Mouse (Mus musculus) adrenal gland, adult 2 months (tissue): ENCODE data around the gene Mdfi. TPM values are rescaled to one million over a fixed set of nuclear protein-coding genes. Genes with fewer than 3 reads are reported as not detected.

Source experiments
- DNase-seq: peaks from one replicate; pipeline ENCODE4 v3.0.0; 2021
- long read RNA-seq: library from polyadenylated mRNA; stranded (forward); transcript quantifications from one replicate; pipeline ENCODE4 v2.0.0, GENCODE M21; 2021
- polyA plus RNA-seq: library from polyadenylated mRNA; depleted of rRNA; stranded (reverse); fragments of >200 nt; gene quantifications from 2 replicates; pipeline ENCODE4 v1.2.3, GENCODE M21; 2012; rRNA removed
- total RNA-seq, 2 experiments: library from RNA; stranded (reverse); gene quantifications; 2 replicates each; pipeline ENCODE4 v1.2.3; 2021

Mdfi gene
- total RNA-seq (1 to 10 TPM; 1.2 to 2.1 TPM), polyA plus RNA-seq (15.8 and 24.2 TPM in 2 replicates)
- long read RNA-seq = 0 reads

DNA sequence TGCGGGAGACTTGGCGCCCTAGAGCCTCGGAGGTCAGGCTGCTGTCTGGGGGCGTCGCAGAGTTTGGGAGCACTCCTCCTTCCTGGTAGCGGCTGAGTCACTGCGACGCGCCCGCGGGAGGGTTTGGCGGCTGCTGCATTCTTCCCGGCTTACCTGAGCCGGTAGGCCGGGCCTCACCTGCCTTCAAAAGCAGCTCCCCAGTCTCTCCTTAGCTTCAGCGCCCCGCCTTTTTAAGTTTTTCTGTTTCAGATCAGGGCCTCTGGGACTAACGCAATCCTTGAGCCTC lies at the start of gene Mdfi:
Gene Mdfi, minus strand, starts transcription at position 210 of the 286 bp plus-strand sequence.
- DNase-seq = peak; percentile 27

GRCm38 (mm10) chr17:47883099-47883498 lies 48.6 kb upstream of the Mdfi start:
- DNase-seq = no peak

DNA sequence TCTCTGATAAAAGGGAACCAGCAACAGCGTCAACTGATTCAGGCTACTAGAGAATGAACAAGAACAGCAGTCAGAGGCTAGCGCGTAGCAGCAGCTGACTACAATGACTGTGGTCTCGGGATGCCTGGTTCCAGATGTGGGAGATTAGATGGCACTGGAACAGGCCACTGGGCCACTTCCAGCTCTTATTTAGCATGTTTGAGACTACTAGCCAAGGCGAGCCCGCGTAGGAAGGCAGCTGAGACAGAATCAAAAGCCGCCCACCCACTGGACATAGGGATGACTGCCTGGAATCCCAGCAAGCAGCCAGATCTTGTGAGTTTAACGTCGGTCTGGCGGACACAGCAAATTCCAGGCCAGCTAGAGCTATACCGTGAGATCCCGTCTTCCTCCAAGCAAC lies 46.8 kb upstream of the Mdfi start:
- no peak for DNase-seq

DNA sequence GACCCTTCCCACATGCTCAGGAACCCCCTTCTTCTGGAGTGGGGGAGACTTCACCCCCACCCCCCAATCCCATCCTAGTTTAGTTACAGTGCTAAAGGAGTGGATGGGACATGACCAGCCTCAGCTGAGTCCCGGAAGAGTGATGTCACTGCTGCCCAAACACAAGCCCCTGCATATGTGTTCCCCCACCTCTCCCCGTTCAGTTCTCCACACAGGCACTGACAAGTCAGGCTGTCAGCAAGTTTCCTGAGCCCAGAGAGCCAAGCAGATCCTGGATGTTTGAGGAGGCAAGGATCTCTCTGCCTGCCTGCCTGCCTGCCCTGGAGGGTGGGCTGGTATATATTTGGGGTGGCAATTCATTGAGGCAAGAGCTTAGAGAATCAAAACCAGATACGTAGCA lies 44.7 kb upstream of the Mdfi start:
- no peak for DNase-seq

- peak; percentile 15 for DNase-seq
Measured at GRCm38 (mm10) chr17:47878378-47879089, 44.0 kb upstream of the Mdfi start.

GRCm38 (mm10) chr17:47877715-47878377 lies 43.4 kb upstream of the Mdfi start:
- no peak for DNase-seq

- no peak for DNase-seq
Measured at GRCm38 (mm10) chr17:47876776-47877714, 42.6 kb upstream of the Mdfi start.

DNA sequence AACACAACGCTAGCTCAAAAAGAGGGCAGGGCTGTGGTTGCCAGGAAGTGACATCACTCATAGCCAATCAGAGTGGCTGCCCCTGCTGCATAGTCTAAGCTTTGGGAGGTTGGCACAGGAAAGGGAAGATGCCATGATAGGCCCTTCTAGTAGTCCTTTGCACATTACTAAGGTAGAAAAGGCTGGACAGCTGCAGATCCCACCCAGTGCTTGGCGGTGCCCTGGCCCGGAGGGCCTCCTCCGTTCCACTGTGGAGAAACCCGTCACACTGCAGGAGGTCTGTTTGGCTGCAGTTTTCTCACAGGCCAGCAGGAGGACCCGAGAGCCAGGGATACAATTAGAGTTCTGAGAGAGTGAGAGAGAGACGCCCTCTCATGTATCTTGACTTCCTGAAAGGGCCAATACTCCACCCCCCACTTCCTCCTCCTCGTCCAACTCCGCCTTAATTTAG lies 38.9 kb upstream of the Mdfi start:
- DNase-seq = peak; percentile 76

DNA sequence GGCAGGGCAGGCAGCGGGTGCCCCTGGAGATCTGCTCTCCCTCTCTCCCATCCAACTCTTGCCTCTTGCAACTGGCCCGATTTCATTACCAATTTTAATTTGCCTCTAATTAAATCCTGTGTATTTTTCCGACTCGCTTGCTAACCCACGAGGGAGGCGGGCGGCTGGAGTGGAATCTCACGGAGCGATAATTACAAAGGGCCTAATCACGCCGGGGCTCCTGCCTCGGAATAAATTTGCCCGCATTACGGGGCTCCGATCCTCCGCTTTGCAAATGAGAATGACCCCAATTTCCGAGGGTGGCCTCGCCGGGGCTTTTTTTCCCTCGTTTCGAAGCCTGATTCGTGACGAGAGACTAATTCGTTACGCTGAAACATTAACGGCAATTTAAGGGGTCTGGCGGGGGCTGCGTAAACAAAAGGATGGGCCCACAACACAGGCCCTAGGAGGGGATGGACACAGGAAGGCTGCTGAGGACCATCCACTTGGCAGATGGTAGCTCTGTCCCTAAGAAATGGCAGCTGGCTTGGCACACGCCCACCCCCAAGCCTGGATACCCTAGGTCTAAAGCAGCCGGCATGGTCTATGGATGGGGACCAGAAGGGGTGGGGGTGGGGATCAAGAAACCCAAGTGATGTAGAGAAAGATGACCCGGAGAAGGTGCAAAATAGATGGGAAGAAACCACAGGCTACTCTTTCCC lies 38.0 kb upstream of the Mdfi start:
- no peak for DNase-seq

GRCm38 (mm10) chr17:47869874-47870273 lies 35.4 kb upstream of the Mdfi start:
- DNase-seq = no peak

- peak; percentile 23 for DNase-seq
Measured at GRCm38 (mm10) chr17:47866037-47866436, 31.5 kb upstream of the Mdfi start.

- peak; percentile 89 for DNase-seq
Measured at GRCm38 (mm10) chr17:47864496-47864895, 30.0 kb upstream of the Mdfi start.

DNA sequence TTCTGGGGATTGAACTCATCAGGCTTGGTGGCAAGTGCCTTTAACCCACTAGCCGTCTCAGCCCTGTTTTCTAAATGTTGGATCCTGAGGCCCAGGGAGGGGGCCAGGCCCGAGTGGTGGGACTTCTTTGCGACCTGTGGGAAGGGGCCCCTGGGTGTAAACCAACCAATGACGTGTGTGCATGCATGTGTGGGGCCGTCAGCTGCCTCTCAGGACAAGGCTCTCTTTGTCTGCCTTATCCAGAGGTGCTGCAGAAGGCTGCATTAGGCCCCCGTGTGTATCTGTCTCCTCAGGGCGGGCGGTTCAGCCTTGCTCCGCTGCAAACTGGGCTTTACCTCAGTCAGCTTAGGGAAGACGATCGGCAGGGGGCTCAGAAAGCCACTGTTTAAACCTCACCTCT lies 28.9 kb upstream of the Mdfi start:
- DNase-seq = no peak

GRCm38 (mm10) chr17:47863023-47863422 lies 28.5 kb upstream of the Mdfi start:
- DNase-seq = no peak

DNA sequence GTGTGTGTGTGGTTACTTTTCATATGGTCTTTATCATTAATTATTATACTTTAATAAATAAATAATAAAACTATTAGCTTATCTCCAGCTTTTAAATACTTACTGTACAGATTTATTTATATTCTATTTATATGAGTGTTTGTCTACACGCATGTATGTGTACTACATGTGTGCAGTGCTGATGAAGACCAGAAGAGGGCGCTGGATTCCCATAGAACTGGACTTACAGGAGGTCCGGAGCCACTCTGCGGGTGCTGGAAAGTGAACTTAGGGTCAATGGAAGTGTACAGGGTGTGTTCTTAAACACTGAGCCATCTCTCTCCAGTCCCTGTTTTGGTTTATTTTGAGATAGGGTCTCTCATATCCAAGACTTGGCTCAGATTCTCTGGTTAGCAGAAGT lies 21.1 kb upstream of the Mdfi start:
- DNase-seq = no peak

DNA sequence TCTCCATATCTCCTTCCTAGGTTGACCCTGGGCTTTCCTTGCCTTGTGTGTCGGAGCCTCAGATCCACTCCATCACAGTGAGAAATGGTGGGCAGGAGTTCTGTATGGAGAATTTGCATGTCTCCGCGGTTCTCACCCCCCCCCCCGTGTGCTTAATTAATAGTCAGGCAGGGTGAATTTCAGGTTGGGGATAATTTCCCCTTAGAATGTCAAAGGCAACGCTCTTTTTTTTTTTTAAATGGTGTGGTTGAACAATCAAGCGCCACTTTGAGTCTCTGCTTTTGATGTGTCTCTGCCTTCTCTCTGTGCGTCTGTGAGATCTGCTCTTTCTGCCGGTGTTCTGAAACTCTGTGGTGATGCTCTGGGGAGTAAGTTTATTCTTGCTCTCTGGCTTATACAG lies 20.4 kb upstream of the Mdfi start:
- DNase-seq = no peak

DNA sequence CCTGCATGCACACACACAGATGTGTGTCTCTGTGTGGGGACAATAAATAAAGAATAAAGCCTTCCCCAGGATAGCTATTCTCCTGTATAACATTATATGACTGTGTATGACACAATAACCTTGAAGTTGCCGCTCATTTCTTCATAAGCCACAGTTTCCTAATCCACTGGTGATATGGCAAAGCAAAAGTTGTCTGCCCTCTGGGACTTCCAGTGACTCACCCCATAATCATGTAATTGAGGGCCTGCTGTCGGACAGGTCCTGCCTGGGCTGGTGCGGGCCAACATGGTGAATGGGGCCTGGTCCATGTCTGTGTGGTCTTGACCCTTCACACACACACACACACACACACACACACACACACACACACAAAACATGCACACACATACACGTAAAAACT lies 19.3 kb upstream of the Mdfi start:
- DNase-seq = peak; percentile 57

- no peak for DNase-seq
Measured at GRCm38 (mm10) chr17:47853336-47853735, 18.8 kb upstream of the Mdfi start.

GRCm38 (mm10) chr17:47851798-47852360 lies 17.4 kb upstream of the Mdfi start:
- DNase-seq = peak; percentile 18

DNA sequence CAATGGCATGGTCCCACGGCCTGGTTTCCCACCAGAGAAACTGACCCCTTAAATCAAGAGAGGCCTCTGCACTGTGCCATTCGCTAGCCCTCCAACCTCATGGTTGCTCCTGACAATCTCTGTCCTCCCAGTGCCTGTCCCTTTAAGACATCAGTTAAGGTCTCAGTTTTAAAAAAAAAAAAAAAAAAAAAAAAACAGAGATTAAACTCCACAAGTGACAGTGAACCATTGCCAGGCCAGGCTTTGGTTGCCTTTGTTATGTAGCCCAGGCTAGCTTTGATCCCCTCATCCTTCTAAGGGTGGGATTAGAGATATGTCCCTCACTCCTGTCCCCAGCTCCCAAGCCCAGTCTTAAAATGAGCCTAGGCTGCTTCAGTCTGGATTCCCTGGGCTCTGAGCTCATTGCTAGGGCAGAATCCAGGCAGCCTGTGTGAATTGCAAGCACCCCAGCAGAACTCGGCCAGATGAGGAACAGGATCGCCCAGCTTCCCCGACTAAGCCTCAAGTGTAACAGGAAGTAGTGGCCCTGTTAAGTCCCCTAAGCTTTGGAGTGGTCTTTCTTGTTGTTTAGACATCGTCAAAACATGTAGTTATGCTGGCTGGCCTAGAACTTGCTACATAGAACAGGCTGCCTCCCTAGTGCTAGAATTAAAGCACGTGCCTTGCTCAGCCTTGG lies 16.3 kb upstream of the Mdfi start:
- no peak for DNase-seq

- no peak for DNase-seq
Measured at GRCm38 (mm10) chr17:47850035-47850434, 15.5 kb upstream of the Mdfi start.
